Mouse (Mus musculus): ENCODE results near the gene Tango2.

DNA sequence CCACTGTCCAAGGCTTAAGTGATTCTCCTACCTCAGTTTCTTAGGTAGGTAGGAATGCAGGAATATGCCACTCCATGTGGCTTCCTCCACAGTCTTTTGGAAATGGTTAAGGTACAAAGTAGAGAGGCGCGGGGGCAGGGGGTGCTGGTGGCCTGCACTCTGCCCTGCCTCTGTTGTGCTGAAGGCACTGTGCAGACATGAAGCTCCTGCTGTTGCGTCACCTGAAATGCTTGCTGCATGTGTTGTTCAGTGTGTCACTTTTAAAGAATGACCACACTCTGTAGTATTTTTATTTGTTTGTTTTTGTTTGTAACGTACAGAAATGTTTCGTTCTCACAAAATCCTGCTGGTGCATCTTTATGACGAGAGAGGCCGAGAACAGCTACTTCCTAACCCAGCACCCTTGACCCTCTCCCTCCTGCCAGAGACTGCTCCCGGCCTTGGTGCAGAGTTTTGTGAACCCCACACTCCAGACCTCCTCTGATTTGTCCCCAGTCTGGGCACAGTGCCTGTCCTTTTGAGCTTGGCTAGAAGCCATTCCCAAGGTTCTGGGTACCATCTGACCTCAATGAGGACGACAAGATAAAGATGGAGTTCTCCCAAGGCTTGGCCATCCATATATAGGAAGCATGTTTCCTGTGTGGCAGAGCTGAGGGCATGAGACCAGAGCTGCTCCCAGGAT lies 35.3 kb upstream of the Tango2 start:
- TF ChIP-seq EP300 (optimal IDR thresholded peaks at IDR 0.05) (no peak), CTCF (IDR thresholded peaks at IDR 0.05; ENCODE audit: low read depth) (no peak)

Data from stomach, postnatal 0 days (tissue).